Mouse (Mus musculus): Measurements from ENCODE around the gene Olig2. TPM values are rescaled to one million over a fixed set of nuclear protein-coding genes. Genes with fewer than 3 reads are reported as not detected.
A peak's percentile ranks its signal among the peaks of the same experiment; 100 is the strongest.

Gene Olig2
- total and polyA plus RNA-seq, 3 experiments: not detected

DNA sequence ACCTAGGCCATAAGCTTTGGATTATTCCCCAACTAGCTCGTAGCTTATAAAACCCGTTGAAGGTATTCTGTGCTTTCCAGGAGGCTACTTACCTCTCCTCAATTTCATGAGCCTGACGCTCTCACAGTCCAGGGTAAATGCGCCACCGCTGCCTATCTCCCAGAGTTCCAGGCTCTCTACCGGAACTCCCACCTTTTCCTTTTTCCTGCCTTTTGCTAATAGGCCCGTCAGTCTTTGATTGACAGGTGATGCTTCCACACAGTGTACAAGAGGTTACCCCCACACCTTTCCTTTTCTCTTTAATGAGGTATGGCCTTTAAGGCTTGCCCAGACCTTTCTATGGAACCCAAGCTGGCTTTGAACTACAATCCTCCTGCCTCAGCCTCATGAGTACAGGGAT, 25.4 kb upstream of the Olig2 start:
- Histone ChIP-seq H3K79me2 (replicated peaks; ENCODE audit: control insufficient read depth, extremely low read depth, insufficient read depth, poor library complexity, severe bottlenecking) (no peaks in the 10 kb centered on the region), H3K4me3 (replicated peaks in 1 of 3; ENCODE audit: low read depth in 2 of 3, low read length in 2 of 3, poor library complexity in 1 of 3) (peak overlapping the region in 1 of 3 experiments; percentile 4), H3K9ac (ENCODE audit: insufficient read depth, low read depth) (no peak overlapping the region), H3K4me1 (ENCODE audit: control insufficient read depth in 1 of 2, insufficient read depth in 2 of 2) (no peaks in the 10 kb centered on the region), H3K27me3 (replicated peaks) (peaks cover 49% of the 10 kb centered on the region), H3K36me3 (replicated peaks in 1 of 2; ENCODE audit: control insufficient read depth in 1 of 2, insufficient read depth in 1 of 2, low read length in 1 of 2) (no peaks in the 10 kb centered on the region), H3K27ac (ENCODE audit: insufficient read depth, low read depth) (no peak overlapping the region), H3K4me2 (ENCODE audit: insufficient read depth, low read depth, poor library complexity, severe bottlenecking) (no peak overlapping the region), H3K9me3 (replicated peaks; ENCODE audit: low read length) (peaks cover 25% of the 10 kb centered on the region)
- TF ChIP-seq MAZ (IDR thresholded peaks at IDR 0.05; ENCODE audit: low read depth, low read length) (no peak), POLR2A (IDR thresholded peaks at IDR 0.05; ENCODE audit: low read depth, low read length) (0 out of 2 replicates have a peak, but pooled peaks have one; percentile 25)
- no peak for DNase-seq (ENCODE audit: extremely low read depth)
- in situ Hi-C loops (cut with MboI; ENCODE audit: low pct_ligation_motif_present, low pct_unique_long_range_greater_than_20kb, low sequenced_read_pairs) (no loop called here), dilution Hi-C loops (cut with MboI; ENCODE audit: extremely low pct_ligation_motif_present, extremely low pct_unique_long_range_greater_than_20kb, low sequenced_read_pairs) (no loop called here)

DNA sequence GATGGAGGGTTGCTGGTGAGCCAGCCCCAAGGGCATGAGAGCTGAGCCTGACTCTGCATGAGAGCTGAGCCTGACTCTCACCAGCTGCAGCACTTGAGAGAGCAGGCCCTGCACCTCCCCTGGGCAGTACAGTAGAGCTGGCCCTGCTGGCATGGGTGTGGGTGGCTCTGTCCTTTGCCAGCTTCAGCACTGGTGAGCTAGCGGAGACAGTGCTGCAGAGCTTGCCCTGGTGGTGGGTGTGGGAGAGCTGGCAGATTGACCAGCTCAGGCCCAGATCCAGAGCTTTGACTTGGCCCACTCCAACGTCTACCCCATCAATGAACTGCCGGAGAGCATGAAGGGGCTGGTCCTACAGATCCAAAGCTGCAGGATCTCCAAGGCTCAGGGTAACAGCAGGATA, 22.3 kb upstream of the Olig2 start:
- Histone ChIP-seq H3K4me1 (ENCODE audit: control insufficient read depth in 1 of 2, insufficient read depth in 2 of 2) (no peaks in the 10 kb centered on the region), H3K36me3 (replicated peaks in 1 of 2; ENCODE audit: control insufficient read depth in 1 of 2, insufficient read depth in 1 of 2, low read length in 1 of 2) (no peaks in the 10 kb centered on the region), H3K4me3 (replicated peaks in 1 of 3; ENCODE audit: low read depth in 2 of 3, low read length in 2 of 3, poor library complexity in 1 of 3) (no peak overlapping the region), H3K9me3 (replicated peaks; ENCODE audit: low read length) (peaks cover 14% of the 10 kb centered on the region), H3K4me2 (ENCODE audit: insufficient read depth, low read depth, poor library complexity, severe bottlenecking) (no peak overlapping the region), H3K27me3 (replicated peaks) (peaks cover 70% of the 10 kb centered on the region), H3K27ac (ENCODE audit: insufficient read depth, low read depth) (no peak overlapping the region), H3K9ac (ENCODE audit: insufficient read depth, low read depth) (no peak overlapping the region), H3K79me2 (replicated peaks; ENCODE audit: control insufficient read depth, extremely low read depth, insufficient read depth, poor library complexity, severe bottlenecking) (no peaks in the 10 kb centered on the region)
- no peak for DNase-seq (ENCODE audit: extremely low read depth)
- in situ Hi-C loops (cut with MboI; ENCODE audit: low pct_ligation_motif_present, low pct_unique_long_range_greater_than_20kb, low sequenced_read_pairs): no loop called here
- dilution Hi-C loops (cut with MboI; ENCODE audit: extremely low pct_ligation_motif_present, extremely low pct_unique_long_range_greater_than_20kb, low sequenced_read_pairs): no loop called here
- TF ChIP-seq RAD21 (IDR thresholded peaks at IDR 0.05; ENCODE audit: low read depth, low read length) (no peak), PAX5 (IDR thresholded peaks at IDR 0.05; ENCODE audit: low read length) (no peak), MEF2A (IDR thresholded peaks at IDR 0.05; ENCODE audit: borderline replicate concordance, low read depth, low read length) (no peak), TBP (conservative IDR thresholded peaks at IDR 0.05; ENCODE audit: low read depth, low read length) (no peak), SIN3A (IDR thresholded peaks at IDR 0.05; ENCODE audit: low read length) (no peak), USF2 (conservative IDR thresholded peaks at IDR 0.05; ENCODE audit: low read depth, low read length) (no peak), ZC3H11A (IDR thresholded peaks at IDR 0.05; ENCODE audit: low read depth, low read length) (no peak), KAT2A (IDR thresholded peaks at IDR 0.05; ENCODE audit: insufficient replicate concordance, low read length) (no peak), CHD2 (IDR thresholded peaks at IDR 0.05; ENCODE audit: low read length) (no peak), ZNF384 (IDR thresholded peaks at IDR 0.05; ENCODE audit: low read depth, low read length) (no peak), MXI1 (IDR thresholded peaks at IDR 0.05; ENCODE audit: low read depth, low read length) (no peak), GABPA (IDR thresholded peaks at IDR 0.05; ENCODE audit: insufficient replicate concordance, low read depth, low read length) (no peak), ETS1 (conservative IDR thresholded peaks at IDR 0.05; ENCODE audit: low read depth, low read length) (no peak), RCOR1 (conservative IDR thresholded peaks at IDR 0.05; ENCODE audit: low read depth, low read length) (no peak), CTCF (conservative IDR thresholded peaks at IDR 0.05 in 1 of 2, IDR thresholded peaks at IDR 0.05 in 1 of 2; ENCODE audit: low read depth in 2 of 2, low read length in 2 of 2) (no peak)
